Mouse (Mus musculus) MEL-GATA-1-ER (cell line): Measurements from ENCODE around the gene Chaf1b.

Source experiments
- DNase-seq: peaks from one replicate; pipeline ENCODE4 v3.0.0-alpha.2; 2012; ENCODE audit warnings: low read depth; ENCODE audit errors: extremely low read depth

Chaf1b gene

DNA sequence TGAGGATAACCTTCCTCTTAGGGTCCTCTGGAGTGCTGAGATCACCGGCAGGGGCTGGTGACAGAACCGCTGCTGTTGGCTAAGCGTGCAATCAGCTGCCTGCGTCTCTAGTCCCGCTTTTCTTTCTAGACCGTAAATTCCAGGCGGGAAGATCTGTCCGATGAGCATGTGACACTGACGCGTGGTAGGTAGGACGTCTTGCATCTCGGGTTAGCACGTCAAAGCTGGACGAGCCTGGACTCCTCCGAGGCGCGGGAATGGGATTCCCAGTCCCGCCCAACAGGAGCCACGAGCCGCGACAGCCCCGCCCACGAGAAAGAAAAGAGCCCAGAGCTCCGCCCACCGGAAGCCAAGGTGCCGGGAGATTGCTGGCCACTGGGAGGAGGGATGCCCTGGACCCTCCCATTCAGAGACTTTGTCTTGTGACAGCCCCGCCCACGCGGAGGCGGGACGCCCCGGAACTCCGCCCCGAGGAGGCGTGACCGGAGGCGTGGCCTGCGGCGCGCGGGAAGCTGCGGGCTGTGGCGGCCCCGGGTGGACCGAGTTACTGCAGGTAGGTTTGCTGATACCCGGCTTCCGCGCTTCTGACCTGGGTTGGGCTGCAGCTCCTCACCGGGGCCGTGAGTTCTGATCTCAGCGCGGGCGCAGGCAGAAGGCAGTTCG, at the start of gene Chaf1b:
Chaf1b (plus strand) TSS at position 479 of the 663 bp plus-strand sequence.
- peak; percentile 87 for DNase-seq

DNA sequence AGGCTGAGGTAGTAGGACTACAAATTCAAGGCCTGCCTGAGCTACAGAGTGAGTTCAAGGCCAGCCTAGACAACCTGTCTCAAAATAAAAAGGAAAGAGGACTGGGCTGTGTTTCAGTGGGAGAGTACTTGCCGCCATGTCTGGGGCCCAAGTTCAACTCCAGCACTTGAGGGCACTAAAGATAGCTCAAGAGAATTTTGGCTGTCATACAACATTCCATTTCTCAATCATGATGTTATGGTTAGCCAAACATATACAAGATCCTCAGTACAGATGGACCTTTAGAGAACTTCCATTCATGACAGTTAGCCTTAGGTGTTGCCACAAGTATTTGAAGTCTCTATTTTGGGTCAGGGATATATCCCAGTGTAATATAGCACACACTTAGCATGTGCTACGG, 49.6 kb upstream of the Chaf1b start:
- DNase-seq: no peak

DNA sequence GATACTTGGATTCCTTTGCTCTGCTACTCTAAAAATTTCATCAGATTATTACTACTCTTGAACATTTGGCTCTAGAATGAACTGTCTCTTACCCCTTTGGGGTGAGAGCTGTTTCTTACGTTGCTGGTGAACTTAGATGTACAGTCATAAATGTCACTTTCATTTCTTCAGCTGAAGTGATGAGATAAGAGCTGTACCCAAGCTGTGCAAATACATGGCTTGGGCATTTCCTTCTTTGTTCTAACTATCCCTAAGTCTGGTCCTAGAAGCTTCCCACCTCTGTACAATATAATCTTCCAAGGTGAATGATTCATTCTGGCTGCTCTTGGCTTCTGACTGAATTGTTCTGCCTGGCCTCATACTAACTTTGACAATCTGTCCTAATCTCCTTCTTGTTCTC, 44.7 kb upstream of the Chaf1b start:
- DNase-seq: no peak

DNA sequence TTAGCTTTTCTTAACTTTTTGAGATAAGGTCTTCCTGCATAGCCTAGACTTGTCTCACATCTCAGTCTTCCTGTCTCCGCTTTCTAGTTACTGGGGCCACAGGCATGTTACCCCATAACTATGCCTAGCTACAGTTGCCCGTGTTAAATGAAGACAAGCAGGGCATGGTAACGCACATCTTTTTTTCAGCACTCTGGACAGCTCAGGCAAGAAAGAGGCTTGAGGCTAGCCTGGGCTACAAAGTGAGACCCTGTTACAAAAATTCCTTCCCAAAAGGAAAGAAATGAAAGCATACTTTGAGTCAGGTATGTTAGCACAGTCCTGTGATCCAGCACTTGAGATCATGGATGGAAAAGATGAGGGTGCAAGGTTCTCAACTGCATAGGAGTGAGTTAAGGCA, 33.2 kb upstream of the Chaf1b start:
- DNase-seq: no peak

DNA sequence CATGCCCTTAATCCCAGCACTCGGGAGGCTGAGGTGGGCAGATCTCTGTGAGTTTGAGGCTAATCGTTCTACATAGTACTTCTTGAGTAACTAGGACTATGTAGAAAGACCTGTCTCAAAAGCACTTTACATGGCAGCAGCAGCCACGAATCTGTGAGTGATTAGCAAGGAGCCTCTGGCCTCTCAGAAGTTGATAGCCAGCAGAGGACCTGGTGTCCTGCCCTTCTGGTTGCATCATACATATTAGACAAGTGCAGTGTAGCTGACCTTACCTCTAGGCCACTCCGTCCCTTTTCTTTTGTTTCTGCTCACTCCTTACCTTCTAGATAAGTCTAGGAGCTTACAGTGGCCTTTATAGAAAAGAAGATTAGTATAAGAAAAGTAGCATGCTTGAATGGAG, 23.7 kb upstream of the Chaf1b start:
- no peak for DNase-seq

DNA sequence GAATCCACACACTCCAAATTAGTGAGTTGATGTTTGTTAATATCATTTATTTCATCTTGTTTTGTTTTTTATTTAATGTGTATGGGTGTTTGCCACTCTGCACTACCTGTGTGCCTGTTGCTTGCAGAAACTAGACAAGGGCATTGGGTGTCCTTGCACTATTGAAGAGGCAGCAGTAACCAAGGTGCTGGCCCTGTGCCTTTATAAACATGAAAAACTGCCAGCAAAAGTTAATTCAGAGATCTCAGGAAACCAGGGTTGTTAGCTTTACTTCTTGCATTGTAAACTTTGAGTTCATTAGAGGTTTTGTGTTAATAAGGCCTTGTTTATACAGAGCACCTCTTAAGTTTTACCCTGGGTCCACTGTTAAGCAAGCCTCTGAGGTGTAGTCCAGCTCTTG, 23.0 kb upstream of the Chaf1b start:
- DNase-seq: no peak

DNA sequence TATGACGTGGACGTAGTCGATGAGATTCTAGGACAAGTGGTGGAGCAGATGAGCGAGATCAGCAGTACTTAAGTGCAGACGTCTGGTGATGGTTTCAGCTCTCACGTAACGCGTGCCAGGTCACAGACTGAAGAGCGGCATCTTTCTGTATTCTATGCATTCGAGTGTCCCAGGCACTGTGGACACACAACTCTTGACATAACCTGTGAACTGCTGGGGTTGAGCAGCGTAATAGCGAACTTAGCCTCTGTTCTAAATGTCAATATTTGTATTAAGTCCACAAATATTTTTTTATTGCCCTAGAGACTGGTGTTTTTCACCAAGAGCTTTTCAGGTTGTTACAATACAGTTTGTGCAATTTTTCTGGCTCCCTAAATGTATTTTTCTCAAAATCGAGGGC, 8.9 kb upstream of the Chaf1b start:
- no peak for DNase-seq

DNA sequence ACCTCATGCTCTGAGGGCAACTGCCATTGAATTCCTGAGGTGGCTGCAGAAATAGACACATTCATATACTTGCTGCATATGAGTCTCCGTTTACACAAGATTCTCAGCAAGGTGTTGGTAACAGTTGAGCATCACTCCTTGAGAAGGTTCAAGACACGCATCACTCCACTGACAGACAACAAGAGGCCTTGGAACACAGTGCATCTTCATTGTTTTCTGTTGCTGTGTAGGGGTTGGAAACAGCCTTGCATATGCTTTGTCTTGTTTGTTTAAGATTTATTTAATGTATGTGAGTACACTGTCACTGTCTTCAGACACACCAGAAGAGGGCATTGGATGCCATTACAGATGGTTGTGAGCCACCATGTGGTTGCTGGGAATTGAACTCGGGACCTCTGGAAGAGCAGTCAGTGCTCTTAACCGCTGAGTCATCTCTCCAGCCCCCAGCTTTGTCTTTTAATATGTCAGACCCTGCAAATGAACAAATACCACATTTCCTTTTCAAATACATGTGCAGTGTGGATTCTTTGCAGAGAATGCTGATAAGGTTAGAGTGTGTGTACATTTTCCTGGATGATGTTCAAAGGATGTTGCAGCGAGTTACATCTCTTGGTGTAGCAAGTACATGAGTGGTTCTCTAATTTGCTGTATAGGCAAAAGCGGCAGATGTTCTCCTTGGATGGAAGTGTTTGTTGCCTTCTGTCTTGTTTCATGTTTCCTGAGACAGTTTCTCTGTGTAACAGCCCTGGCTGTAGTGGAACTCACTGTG, 5.9 kb upstream of the Chaf1b start:
- DNase-seq: no peak

DNA sequence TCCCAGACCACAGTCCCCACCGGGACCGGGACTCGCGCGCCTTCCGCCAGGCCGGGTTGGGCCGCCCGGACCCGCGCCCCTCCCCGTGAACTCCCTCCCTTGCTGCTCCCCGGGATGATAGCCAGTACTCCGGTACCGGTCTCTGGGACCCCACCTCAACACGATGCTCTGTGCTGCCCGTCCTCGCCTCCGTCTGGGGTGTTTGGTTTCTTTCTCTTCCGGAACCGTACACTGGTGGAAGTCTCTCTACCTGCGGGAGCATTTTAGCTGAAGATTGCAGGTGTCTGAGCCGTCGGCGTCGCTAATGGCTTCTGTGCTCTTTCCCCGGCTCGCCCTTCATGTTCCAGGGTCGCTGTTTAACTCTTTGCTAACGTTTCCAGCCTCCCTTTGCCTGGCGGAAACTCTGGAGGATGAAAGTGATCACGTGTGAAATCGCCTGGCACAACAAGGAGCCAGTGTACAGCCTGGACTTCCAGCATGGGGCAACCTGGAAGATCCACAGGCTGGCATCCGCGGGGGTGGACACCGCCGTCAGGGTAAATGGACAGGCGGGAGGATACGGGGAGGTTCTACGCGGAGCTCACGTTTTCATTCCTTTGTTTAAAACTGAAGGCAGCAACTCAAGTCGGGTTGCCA, 503 bp downstream of the Chaf1b start:
- DNase-seq: no peak

DNA sequence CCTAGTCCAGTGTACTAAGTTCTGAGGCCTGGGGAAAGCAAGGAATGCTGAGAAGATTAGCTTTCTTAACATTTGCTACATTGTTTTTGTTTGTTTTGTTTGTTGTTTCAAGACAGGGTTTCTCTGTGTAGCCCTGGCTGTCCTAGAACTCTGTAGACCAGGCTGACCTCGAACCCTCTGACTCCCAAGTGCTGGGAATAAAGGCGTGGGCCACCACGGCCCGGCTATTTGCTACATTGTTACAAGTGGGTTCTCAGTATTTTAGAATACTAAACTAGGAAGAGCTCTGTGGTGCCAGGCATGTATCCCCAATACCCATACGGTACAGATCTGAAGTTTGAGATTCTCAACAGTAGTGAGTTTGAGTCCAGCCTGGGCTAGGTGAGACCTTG, 1.0 kb downstream of the Chaf1b start:
- no peak for DNase-seq

DNA sequence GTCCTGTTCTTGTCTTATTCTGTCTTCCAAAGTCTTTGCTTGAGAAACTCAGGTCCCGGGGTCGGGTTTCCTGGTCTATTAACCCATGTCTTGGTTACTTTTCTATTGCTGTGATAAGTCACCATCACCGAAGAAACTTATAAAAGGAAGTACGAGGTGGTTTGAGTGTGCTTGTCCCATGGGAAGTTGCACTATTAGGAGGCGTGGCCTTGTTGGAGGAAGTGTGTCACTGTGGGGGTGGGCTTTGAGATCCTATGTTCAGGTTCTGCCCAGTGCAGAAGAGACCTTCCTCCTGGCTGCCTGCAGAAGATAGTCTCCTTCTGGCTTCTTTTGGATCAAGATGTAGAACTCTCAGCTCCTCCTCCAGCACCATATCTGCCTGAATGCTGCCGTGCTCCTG, 4.8 kb downstream of the Chaf1b start:
- DNase-seq: no peak

DNA sequence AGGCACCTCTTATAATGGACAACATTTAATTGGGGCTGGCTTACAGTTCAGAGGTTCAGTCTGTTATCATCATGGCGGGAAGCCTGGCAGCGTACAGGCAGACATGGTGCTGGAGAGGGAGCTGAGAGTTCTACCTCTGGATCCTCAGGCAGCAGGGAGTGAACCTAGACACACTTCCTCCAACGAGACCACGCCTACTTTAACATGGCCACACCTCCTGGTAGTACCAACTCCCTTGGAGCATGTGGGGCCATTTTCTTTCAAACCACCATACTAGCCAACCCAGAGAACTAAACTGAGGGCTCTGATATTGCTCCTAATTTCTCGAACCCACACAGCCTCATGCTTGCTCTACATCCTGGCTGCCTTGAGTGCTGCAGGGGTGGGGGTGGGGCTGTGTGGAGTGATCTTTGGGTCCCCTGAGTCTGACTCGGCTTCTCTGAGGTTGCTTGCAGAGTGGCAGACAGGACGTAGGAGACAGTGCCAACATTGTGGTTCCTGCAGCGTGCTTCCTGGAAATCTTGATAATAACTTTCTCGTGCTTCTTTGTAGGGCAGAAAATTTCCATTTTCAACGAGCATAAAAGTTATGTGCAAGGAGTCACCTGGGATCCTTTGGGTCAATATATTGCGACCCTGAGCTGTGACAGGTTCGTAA, 7.4 kb downstream of the Chaf1b start:
- peak; percentile 57 for DNase-seq

DNA sequence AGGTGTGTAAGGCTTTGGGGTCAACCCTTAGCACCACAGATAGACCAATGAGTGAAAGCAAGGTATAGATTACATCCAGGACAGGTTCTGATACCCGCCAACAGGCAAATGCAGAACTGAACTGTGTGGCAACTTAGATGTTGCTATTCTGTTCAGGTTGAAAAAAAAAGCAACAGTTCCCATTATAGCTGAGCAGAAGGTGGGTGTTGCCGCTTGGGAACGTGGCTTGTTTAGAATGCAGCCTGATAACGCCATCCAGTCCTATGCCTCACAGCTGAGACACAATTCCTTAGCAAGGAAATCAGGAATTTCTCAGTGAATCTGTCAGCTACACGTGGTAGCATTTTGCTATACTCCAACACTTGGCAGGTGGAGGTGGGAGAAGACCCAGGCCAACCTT, 9.6 kb downstream of the Chaf1b start:
- no peak for DNase-seq

DNA sequence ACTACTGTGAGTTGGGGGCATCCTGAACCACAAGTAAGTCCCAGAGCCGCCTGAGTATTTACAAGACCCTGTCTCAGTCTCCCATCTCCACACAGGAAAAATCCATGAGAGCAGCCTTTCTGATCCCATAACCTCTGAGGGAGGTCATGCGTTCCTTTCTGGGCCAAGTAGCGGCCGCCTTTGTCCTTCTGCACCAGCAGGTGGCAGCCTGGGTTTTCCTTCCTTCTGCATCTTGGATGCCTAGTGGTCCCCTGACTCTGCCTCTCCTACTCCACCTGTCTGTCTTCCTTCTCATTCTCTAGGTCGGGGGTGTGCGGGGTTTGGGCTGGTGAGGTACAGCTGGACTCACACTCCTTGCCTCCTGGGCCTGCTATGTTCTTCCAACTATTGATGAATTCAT, 19.3 kb downstream of the Chaf1b start:
- DNase-seq: no peak

DNA sequence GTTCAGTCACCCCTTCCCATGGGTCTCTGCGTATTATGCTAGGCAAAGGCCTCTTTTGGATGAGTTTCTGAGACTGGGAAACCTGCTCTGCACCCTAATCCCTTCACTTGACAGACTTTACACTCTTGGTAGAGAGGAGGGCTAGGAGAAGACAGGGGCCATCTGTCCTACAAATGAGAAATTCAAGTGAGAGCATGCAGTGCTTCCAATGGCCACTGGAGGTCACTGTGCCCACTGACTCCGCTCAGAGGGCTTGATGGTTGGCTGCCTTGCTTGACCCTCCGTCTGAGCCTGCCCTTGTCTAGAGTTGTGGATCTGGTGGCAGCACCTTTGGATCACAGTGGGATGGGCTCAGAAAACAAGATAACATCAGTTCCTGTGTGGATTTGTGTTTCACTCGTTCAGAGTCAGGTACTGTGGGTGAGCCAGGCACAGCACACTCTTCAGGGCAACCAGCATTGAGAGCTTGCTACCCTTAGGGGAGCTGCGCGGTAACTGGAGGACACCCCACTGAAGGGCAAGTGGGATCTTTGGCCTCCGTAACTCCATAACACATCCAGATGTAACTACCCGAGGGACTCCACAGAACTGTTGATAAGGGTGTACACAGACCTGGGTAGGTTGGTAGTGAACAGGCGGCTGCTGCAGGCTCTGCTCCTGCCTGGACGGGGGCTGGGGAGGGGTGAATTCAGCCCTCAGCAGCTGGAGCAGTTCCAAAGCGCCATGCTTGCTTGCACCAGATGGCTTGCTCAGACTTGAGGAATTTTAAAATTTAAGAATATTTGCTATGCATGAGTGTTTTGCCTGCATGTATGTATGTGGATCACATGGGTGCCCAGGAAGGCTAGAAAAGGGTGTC, 22.7 kb downstream of the Chaf1b start:
- no peak for DNase-seq

DNA sequence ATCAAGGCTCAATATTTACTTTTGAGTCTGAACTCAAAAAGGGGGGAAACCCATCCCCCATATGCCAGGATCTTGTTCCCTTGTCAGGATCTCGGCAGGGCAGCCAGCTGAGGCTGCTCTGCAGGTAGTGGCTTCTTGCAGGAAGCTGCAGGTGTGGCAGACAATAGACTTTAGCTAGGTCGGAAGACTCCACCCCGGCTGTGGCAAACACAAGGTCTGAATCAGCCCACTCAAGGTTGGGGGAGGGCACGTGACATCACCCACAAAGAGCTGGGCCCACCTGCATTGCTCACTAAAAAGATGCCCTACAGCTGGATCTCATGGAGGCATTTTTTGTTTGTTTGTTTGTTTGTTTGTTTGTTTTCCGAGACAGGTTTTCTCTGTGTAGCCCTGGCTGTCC, 24.1 kb downstream of the Chaf1b start:
- DNase-seq: no peak

DNA sequence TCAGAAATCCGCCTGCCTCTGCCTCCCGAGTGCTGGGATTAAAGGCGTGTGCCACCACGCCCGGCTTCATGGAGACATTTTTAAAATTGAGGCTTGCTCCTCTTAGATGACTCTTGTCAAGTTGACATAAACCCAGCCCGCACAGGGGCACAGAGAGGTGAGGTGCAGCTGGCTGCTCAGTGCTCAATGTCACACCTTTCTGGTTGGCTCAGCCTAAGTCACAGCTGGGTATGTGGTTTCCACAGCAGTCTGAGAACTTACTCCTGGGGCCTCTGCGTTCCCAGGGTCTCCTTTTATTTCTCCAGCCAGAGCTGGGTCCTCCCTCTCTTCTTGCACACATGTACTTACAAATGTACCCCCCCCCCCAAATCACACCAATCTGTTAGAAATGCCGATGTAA, 24.5 kb downstream of the Chaf1b start:
- DNase-seq: no peak

DNA sequence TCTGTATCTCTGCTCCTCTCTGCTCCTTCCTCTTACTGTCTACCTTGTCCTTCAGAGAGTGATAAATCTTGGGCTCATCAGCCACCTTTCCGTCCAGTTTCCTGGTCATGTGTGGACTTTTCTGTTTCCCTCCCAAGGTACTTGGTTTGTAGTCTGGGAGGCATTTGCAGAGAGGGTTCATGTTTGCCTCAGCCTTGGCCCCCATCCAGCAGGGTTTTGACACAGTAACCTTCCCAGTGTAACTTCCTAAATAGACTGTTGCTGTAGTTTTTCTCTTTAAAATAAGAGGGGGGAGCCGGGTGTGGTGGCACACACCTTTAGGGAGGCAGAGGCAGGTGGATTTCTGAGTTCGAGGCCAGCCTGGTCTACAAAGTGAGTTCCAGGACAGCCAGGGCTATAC, 26.2 kb downstream of the Chaf1b start:
- no peak for DNase-seq

DNA sequence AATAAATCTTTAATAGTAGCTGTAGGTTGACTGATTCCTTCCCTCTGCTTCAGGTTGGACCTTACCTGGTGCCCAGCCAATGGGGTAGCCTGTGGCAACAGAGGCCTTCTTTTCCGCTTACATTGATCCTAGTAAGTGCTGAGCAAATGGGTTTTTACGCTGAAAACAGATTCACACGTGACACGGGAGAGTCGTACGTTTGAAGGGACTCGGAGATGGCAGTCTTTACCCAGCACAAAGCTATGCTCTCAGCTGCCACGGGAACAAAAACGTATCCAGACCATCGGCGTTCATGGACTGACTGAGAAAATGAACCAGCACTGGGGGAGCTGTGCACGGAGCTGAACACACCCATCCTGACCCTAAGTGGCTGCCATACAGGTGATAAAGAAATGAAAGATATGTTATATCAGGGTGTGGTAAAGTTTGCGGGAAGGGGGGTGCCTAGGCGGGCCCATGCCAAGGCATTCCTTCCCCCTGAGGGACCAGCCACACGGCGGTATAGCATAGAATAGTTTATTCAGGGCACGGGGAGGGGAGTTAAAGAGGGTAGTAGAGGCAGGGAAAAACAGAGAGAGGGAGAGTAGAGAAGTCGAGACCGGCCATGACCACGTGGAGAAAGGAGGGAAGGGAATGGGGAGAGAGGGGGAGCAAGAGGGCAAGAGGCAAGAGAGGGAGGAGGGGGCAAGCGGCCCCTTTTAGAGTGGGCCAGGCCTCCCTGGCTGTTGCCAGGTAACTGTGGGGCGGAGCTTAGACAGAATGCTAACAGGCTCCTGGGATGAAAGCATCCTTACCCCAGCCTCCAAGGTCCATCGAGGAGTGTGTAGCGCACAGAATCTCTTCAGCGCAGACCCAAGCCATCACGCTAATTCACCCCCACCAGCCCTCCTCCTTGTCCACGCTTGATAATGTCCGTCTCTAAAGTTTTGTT, 27.3 kb downstream of the Chaf1b start:
- DNase-seq: peak; percentile 24

DNA sequence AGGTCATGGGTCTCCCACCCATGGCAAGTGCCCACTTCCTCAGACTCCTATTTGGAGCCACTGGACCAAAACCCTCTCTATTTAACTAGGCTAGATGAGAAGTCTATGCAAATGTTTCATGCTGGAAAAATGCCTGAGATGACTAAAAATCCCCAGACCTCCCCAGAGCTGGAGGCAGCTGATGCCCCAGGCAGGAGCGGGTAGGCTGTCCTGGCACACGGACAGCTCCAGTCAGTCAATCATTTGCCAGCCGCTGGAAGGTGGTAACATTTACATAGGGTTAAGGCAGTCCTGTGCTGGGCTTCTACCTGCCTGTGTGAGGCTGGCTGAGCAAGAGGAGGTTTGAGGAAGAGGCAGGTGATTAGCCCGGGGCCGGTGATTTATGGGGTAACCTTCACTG, 28.5 kb downstream of the Chaf1b start:
- no peak for DNase-seq
